Mouse (Mus musculus) midbrain, postnatal 0 days (tissue): ENCODE data around the gene Cnot1. TPM values are rescaled to one million over a fixed set of nuclear protein-coding genes. Genes with fewer than 3 reads are reported as not detected.

ENCODE experiments used
- ATAC-seq: fragments of 200-750 bp; cut with Nextera tagmentation; 2 replicates; pipeline ENCODE4 v1.8.0; 2017; ENCODE audit warnings: moderate number of reproducible peaks, mild to moderate bottlenecking, moderate TSS enrichment, moderate library complexity; ENCODE audit not compliant: low FRiP score
- DNase-seq: peaks from one replicate; pipeline ENCODE4 v3.0.0-alpha.2; 2015; ENCODE audit warnings: low spot score
- H3K27ac ChIP-seq: fragments of 300-500 bp; sonication (generic); 2 replicates; pipeline ENCODE4 v1.5.1; 2014; ENCODE audit warnings: low read depth, mild to moderate bottlenecking, low read length, mixed read lengths
- H3K27me3 ChIP-seq: fragments of 300-500 bp; sonication (generic); 2 replicates; pipeline ENCODE4 v1.6.1; 2014; ENCODE audit warnings: low read length, control low read depth, mixed read lengths; ENCODE audit not compliant: insufficient read depth
- H3K36me3 ChIP-seq: fragments of 300-500 bp; sonication (generic); 2 replicates; pipeline ENCODE4 v1.6.1; 2014; ENCODE audit warnings: low read length, control low read depth, mixed read lengths; ENCODE audit not compliant: insufficient read depth
- H3K4me1 ChIP-seq: fragments of 300-500 bp; sonication (generic); 2 replicates; pipeline ENCODE4 v1.6.1; 2014; ENCODE audit warnings: mild to moderate bottlenecking, control low read depth, antibody characterized with exemption, low read length, mixed read lengths; ENCODE audit not compliant: insufficient read depth
- H3K4me2 ChIP-seq: fragments of 300-500 bp; sonication (generic); 2 replicates; pipeline ENCODE4 v1.6.1; 2014; ENCODE audit warnings: low read depth, mild to moderate bottlenecking, low read length, mixed read lengths; ENCODE audit not compliant: poor library complexity, severe bottlenecking
- H3K4me3 ChIP-seq: fragments of 300-500 bp; sonication (generic); 2 replicates; pipeline ENCODE4 v1.5.1; 2014; ENCODE audit warnings: low read depth, mild to moderate bottlenecking, low read length, moderate library complexity
- H3K9ac ChIP-seq: fragments of 300-500 bp; sonication (generic); replicated peaks from 2 replicates; pipeline ENCODE4 v1.6.1; 2014; ENCODE audit warnings: mild to moderate bottlenecking, low read length, moderate library complexity, mixed read lengths; ENCODE audit not compliant: poor library complexity, severe bottlenecking
- H3K9me3 ChIP-seq: fragments of 300-500 bp; sonication (generic); 2 replicates; pipeline ENCODE4 v1.6.1; 2016; ENCODE audit warnings: low read length, control low read depth
- CTCF ChIP-seq: IDR thresholded peaks from 2 replicates; pipeline ENCODE4 v1.5.1; 2016; ENCODE audit warnings: antibody characterized with exemption, mild to moderate bottlenecking
- WGBS: fragments of 180-500 bp; shearing (Covaris S2); extraction: QIAGEN DNeasy Blood & Tissue Kit; methylation state at CpG from one replicate; pipeline ENCODE4 v1.1.7; 2014; 5-methylcytosine and 5-hydroxymethylcytosine counted together
- polyA plus RNA-seq: library from polyadenylated mRNA; unstranded; fragments of >200 nt; fragmentation: Nextera tagmentation; extraction: Ambion mirVana; gene quantifications from 2 replicates; pipeline ENCODE4 v1.2.1, GENCODE M21; 2015
- total RNA-seq: library from RNA; depleted of rRNA; stranded (reverse); fragments of >200 nt; gene quantifications from 2 replicates; pipeline ENCODE4 v1.2.3, GENCODE M21; 2014

The Cnot1 gene
- total and polyA plus RNA-seq, 2 experiments from 2014 or later, result 26.9 to 177 TPM

DNA sequence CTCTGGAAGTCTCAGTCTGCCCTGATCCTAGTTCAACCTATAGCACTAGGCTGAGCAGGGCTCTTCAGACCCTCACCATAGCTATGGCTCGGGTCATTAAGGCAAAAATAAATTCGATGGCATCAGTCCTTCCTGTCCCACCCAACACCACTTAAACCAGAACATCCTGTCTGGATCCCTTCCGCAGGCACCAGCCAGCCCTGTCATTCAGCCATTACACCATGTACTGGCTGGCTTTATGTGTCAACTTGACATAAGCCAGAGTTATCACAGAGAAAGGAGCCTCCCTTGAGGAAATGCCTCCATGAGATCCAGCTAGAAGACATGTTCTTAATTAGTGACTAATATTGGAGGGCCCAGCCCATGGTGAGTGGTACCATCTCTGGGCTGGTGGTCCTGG lies 15.4 kb upstream of the Cnot1 start:
- Histone ChIP-seq H3K4me2 (no peak overlapping the region), H3K9me3 (no peaks in the 10 kb centered on the region), H3K4me3 (no peak overlapping the region), H3K4me1 (no peaks in the 10 kb centered on the region), H3K27me3 (no peaks in the 10 kb centered on the region), H3K9ac (no peak overlapping the region), H3K27ac (no peak overlapping the region), H3K36me3 (no peaks in the 10 kb centered on the region)
- WGBS, result 77% methylated on average over 3 of the region's 3 CpGs
- ATAC-seq (no peak), DNase-seq (no peak)
- no peak for TF ChIP-seq CTCF

DNA sequence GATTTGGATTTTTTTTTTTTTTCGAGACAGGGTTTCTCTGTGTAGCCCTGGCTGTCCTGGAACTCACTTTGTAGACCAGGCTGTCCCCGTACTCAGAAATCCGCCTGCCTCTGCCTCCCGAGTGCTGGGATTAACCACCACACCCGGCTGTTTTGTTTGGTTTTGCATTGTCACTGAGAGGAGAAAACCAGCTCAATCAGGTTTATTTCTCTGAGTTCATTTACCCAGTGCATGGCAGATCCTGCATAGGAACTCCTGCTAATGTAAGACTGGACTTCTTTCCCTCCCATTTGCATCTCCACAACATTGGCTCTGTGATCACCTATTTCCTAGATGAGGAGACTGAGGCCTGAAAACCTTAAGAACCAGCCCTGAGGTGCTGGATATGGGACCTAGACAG lies 14.8 kb upstream of the Cnot1 start:
- no peak overlapping the region for H3K4me2 ChIP-seq
- 87% methylated on average over 5 of the region's 5 CpGs for WGBS
- DNase-seq (no peak), ATAC-seq (no peak)
- no peaks in the 10 kb centered on the region for H3K9me3 ChIP-seq
- no peaks in the 10 kb centered on the region for H3K27me3 ChIP-seq
- H3K4me1 ChIP-seq, result no peaks in the 10 kb centered on the region
- no peak overlapping the region for H3K4me3 ChIP-seq
- H3K27ac ChIP-seq, result no peak overlapping the region
- no peak for TF ChIP-seq CTCF
- H3K36me3 ChIP-seq, result no peaks in the 10 kb centered on the region
- no peak overlapping the region for H3K9ac ChIP-seq

DNA sequence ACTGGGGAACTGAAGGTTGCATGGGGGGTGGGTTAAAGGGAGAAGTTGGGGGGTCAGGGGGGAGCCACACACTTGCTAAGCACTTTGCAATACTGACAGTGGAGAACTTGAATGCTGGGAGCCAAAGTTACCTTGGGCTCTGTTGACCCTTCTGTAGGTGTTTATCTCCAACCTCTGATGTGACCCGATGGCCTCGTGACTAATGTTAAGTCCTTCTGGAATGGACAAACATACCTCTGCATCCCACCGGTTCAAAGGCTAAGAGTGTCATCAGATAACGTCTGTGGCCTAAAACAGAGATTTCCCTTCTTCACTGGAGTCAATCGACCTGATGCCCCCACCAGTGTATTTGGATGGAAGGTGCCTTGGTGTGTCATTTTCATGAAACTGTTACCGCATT lies 14.0 kb upstream of the Cnot1 start:
- ATAC-seq (no peak), DNase-seq (no peak)
- Histone ChIP-seq H3K9me3 (no peaks in the 10 kb centered on the region), H3K9ac (no peak overlapping the region), H3K36me3 (no peaks in the 10 kb centered on the region), H3K4me1 (no peaks in the 10 kb centered on the region), H3K27ac (no peak overlapping the region), H3K4me2 (no peak overlapping the region), H3K4me3 (no peak overlapping the region), H3K27me3 (no peaks in the 10 kb centered on the region)
- 87% methylated on average over 6 of the region's 6 CpGs for WGBS
- TF ChIP-seq CTCF, result no peak

DNA sequence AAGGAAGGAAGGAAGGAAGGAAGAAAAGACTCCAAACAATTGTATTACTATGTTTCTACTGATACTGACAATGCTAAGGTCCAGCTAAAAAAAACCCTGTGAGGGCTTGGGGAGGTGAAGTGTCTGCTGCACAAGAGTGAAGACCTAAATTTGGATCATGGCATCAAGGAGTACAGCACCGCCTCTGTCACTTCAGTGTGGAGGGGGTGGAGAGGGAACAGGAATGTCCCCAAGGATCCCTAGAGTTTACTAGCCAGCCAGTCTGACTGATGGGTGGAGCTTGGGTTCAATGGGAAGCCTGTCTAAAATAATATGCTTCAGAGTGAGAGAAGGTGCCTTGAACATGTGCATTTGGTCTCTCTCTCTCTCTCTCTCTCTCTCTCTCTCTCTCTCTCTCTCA lies 10.9 kb upstream of the Cnot1 start:
- WGBS, result 37% methylated on average over 1 of the region's 1 CpGs
- H3K9ac ChIP-seq, result no peak overlapping the region
- H3K27me3 ChIP-seq, result no peaks in the 10 kb centered on the region
- no peak for TF ChIP-seq CTCF
- H3K4me3 ChIP-seq, result no peak overlapping the region
- H3K36me3 ChIP-seq, result no peaks in the 10 kb centered on the region
- no peaks in the 10 kb centered on the region for H3K9me3 ChIP-seq
- H3K4me2 ChIP-seq, result no peak overlapping the region
- no peaks in the 10 kb centered on the region for H3K4me1 ChIP-seq
- H3K27ac ChIP-seq, result no peak overlapping the region
- DNase-seq (no peak), ATAC-seq (no peak)

DNA sequence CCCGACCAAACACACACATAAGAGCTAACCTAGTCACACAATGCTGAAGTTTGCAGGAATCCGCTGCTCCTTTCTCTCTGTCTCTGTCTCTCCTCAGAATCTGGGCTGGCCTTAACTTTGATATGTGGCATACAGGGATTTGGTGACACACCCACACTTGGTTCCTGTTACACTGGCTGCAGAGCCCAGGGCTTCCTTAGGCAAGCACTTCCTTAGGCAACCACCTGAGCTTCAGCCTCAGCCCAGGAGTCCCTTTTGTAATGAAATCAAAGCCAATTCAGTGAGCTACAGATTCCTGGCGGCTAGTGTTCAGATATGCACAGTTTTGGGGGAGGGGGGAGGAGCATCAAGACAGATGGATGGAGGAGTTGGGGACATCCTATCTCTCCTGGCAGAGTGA lies 10.3 kb upstream of the Cnot1 start:
- Histone ChIP-seq H3K27me3 (no peaks in the 10 kb centered on the region), H3K9me3 (no peaks in the 10 kb centered on the region), H3K4me3 (no peak overlapping the region), H3K27ac (no peak overlapping the region), H3K36me3 (no peaks in the 10 kb centered on the region), H3K4me1 (no peaks in the 10 kb centered on the region), H3K4me2 (no peak overlapping the region), H3K9ac (no peak overlapping the region)
- no peak for TF ChIP-seq CTCF
- DNase-seq (no peak), ATAC-seq (no peak)
- WGBS, result 73% methylated on average over 3 of the region's 3 CpGs

DNA sequence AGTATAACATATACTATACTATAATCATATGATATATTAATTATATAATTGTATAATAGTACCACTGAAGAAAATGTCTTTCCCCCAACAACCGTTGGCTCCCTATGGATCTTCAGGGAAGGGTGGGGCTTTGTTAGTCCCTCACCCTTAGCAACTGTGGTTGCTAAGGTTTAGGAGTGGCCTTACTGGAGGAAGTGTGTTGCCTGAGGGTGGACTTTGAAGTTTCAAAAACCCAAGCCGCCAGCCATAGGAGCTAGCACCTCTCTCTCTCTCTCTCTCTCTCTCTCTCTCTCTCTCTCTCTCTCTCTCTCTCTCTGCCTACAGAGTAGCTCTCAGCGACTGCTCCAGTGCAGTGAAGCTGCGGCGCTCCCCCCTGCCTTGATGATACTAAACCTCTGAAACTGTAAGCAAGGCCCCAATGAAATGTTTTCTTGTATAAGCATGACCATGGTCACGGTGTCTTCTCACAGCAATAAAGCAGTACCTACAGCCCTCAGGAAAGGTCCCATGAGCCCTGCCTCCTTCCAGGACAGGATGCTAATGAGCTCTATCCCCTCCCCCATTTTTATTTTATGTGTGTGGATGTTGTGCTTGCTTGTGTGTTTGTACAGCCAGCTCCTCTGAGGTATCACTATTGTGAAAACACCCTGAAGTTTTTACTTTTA lies 8.9 kb upstream of the Cnot1 start:
- no peak overlapping the region for H3K27ac ChIP-seq
- no peak overlapping the region for H3K4me3 ChIP-seq
- no peaks in the 10 kb centered on the region for H3K4me1 ChIP-seq
- TF ChIP-seq CTCF, result no peak
- no peaks in the 10 kb centered on the region for H3K36me3 ChIP-seq
- no peaks in the 10 kb centered on the region for H3K27me3 ChIP-seq
- H3K9ac ChIP-seq, result no peak overlapping the region
- no peaks in the 10 kb centered on the region for H3K9me3 ChIP-seq
- 50% methylated on average over 6 of the region's 6 CpGs for WGBS
- DNase-seq, result no peak
- no peak for ATAC-seq
- no peak overlapping the region for H3K4me2 ChIP-seq
